Mouse (Mus musculus) forebrain, embryonic 16.5 days (tissue): Measurements from ENCODE around the gene Camk2g. TPM values are rescaled to one million over a fixed set of nuclear protein-coding genes. Genes with fewer than 3 reads are reported as not detected.

ENCODE experiments used
- ATAC-seq: fragments of 200-750 bp; cut with Nextera tagmentation; 2 replicates; pipeline ENCODE4 v1.8.0; 2017; ENCODE audit warnings: mild to moderate bottlenecking, moderate library complexity
- H3K27ac ChIP-seq: fragments of 300-500 bp; sonication (generic); 2 replicates; pipeline ENCODE4 v1.5.1; 2014; ENCODE audit warnings: low read length, control low read depth
- H3K27me3 ChIP-seq: fragments of 300-500 bp; sonication (generic); replicated peaks from 2 replicates; pipeline ENCODE4 v1.6.1; 2014; ENCODE audit warnings: low read length; ENCODE audit not compliant: control insufficient read depth, insufficient read depth
- H3K36me3 ChIP-seq: fragments of 300-500 bp; sonication (generic); 2 replicates; pipeline ENCODE4 v1.6.1; 2014; ENCODE audit not compliant: control insufficient read depth, insufficient read depth
- H3K4me1 ChIP-seq: fragments of 300-500 bp; sonication (generic); replicated peaks from 2 replicates; pipeline ENCODE4 v1.6.1; 2014; ENCODE audit warnings: low read length; ENCODE audit not compliant: control insufficient read depth, insufficient read depth
- H3K4me2 ChIP-seq: fragments of 300-500 bp; sonication (generic); 2 replicates; pipeline ENCODE4 v1.6.1; 2014; ENCODE audit warnings: mild to moderate bottlenecking, low read length, control low read depth
- H3K4me3 ChIP-seq: fragments of 300-500 bp; sonication (generic); replicated peaks from 2 replicates; pipeline ENCODE4 v1.5.1; 2014; ENCODE audit warnings: mild to moderate bottlenecking, low read length, control low read depth
- H3K9ac ChIP-seq: fragments of 300-500 bp; sonication (generic); replicated peaks from 2 replicates; pipeline ENCODE4 v1.6.1; 2014; ENCODE audit warnings: low read depth, low read length, control low read depth
- H3K9me3 ChIP-seq: fragments of 300-500 bp; sonication (generic); 2 replicates; pipeline ENCODE4 v1.6.1; 2016; ENCODE audit warnings: low read length; ENCODE audit not compliant: control insufficient read depth
- WGBS: fragments of 180-500 bp; shearing (Covaris S2); extraction: QIAGEN DNeasy Blood & Tissue Kit; methylation state at CpG from one replicate; pipeline ENCODE4 v1.1.7; 2014; 5-methylcytosine and 5-hydroxymethylcytosine counted together
- polyA plus RNA-seq: library from polyadenylated mRNA; unstranded; fragments of >200 nt; fragmentation: Nextera tagmentation; extraction: Ambion mirVana; gene quantifications from 2 replicates; pipeline ENCODE4 v1.2.1, GENCODE M21; 2015

Camk2g gene
- polyA plus RNA-seq, 1 experiment from 2014 or later = 123 TPM

DNA sequence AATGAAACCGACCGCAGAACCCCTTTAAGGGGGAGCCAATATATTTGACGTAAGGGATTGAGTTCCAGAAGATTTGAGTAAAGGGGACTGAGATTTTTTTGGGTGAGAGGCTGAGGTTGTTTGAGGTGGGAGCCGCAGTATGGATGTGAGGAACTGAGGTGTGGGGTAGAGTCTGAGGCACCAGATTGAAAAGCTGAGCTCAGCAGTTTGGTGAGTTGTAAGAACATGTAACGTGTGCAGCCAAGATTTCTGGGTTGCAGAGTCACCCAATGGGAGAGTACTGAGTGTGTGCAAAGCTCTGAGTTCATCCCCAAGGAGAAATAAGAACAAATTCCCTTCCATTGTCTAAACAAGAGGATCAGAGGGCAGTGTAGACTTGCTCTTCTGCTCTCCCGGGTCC lies 4.4 kb upstream of the Camk2g start:
- Histone ChIP-seq H3K27ac (no peak overlapping the region), H3K9ac (no peak overlapping the region), H3K36me3 (no peaks in the 10 kb centered on the region), H3K4me3 (no peak overlapping the region), H3K27me3 (no peaks in the 10 kb centered on the region), H3K4me1 (peaks cover 7% of the 10 kb centered on the region), H3K9me3 (no peaks in the 10 kb centered on the region), H3K4me2 (no peak overlapping the region)
- WGBS = 82% methylated on average over 6 of the region's 6 CpGs
- ATAC-seq = no peak

GRCm38 (mm10) chr14:20796643-20797042 lies 2.8 kb upstream of the Camk2g start:
- Histone ChIP-seq H3K4me3 (no peak overlapping the region), H3K4me2 (no peak overlapping the region), H3K9ac (no peak overlapping the region), H3K27me3 (no peaks in the 10 kb centered on the region), H3K36me3 (no peaks in the 10 kb centered on the region), H3K4me1 (peaks cover 17% of the 10 kb centered on the region), H3K9me3 (no peaks in the 10 kb centered on the region), H3K27ac (no peak overlapping the region)
- WGBS = 21% methylated on average over 8 of the region's 8 CpGs
- no peak; the same call in 1 of the 2 replicates for ATAC-seq

DNA sequence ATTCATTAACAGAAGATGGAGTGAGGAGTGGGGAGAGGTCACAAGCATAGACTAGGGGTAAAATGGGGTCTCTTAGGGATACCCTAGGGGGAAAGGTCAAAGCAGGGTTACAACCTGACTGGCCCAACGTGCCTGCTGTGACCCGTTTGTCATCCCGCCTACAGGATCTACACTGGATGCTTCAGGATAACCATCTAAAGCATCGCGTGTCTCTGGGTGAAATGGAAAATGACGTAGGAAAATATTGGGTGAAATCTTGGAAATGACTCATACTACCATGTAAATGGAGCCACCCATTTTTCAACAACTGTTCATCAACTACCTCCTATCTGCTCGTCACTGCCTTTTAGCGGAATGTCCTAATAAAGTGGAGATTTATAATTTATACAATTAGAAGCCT lies 2.3 kb upstream of the Camk2g start:
- H3K9ac ChIP-seq = no peak overlapping the region
- WGBS = 76% methylated on average over 8 of the region's 8 CpGs
- no peak overlapping the region for H3K4me2 ChIP-seq
- peaks cover 17% of the 10 kb centered on the region for H3K4me1 ChIP-seq
- H3K4me3 ChIP-seq = no peak overlapping the region
- no peaks in the 10 kb centered on the region for H3K27me3 ChIP-seq
- no peaks in the 10 kb centered on the region for H3K9me3 ChIP-seq
- no peak overlapping the region for H3K27ac ChIP-seq
- no peak for ATAC-seq
- H3K36me3 ChIP-seq = no peaks in the 10 kb centered on the region

- Histone ChIP-seq H3K27ac (no peak overlapping the region), H3K9me3 (no peaks in the 10 kb centered on the region), H3K9ac (no peak overlapping the region), H3K4me3 (no peak overlapping the region), H3K27me3 (no peaks in the 10 kb centered on the region), H3K4me1 (peaks cover 17% of the 10 kb centered on the region), H3K36me3 (no peaks in the 10 kb centered on the region), H3K4me2 (no peak overlapping the region)
- 48% methylated on average over 7 of the region's 9 CpGs for whole genome bisulfite sequencing
- ATAC-seq = no peak
These were observed 1.7 kb upstream of the Camk2g start for GRCm38 (mm10) chr14:20795423-20796152.

- Histone ChIP-seq H3K9me3 (no peaks in the 10 kb centered on the region), H3K4me1 (peaks cover 17% of the 10 kb centered on the region), H3K4me2 (peak overlapping the region; percentile 83), H3K27ac (no peak overlapping the region), H3K36me3 (no peaks in the 10 kb centered on the region), H3K9ac (peak overlapping the region; percentile 79), H3K4me3 (peak overlapping the region; percentile 82), H3K27me3 (no peaks in the 10 kb centered on the region)
- no peak for ATAC-seq
- 10% methylated on average over 9 of the region's 9 CpGs for WGBS
These were observed 701 bp upstream of the Camk2g start for GRCm38 (mm10) chr14:20794589-20794988.

GRCm38 (mm10) chr14:20792922-20793757 lies 748 bp downstream of the Camk2g start:
- H3K4me3 ChIP-seq = peak overlapping the region; percentile 82
- ATAC-seq = peak; percentile 57
- H3K27ac ChIP-seq = peak overlapping the region; percentile 63
- peak overlapping the region; percentile 79 for H3K9ac ChIP-seq
- H3K4me2 ChIP-seq = peak overlapping the region; percentile 83
- H3K9me3 ChIP-seq = no peaks in the 10 kb centered on the region
- H3K36me3 ChIP-seq = peaks cover 2% of the 10 kb centered on the region; the same call in 1 of the 2 replicates
- H3K27me3 ChIP-seq = no peaks in the 10 kb centered on the region
- 1% methylated on average over 46 of the region's 57 CpGs for WGBS
- H3K4me1 ChIP-seq = peaks cover 17% of the 10 kb centered on the region

GRCm38 (mm10) chr14:20792243-20792921 lies 1.5 kb downstream of the Camk2g start:
- Histone ChIP-seq H3K27me3 (no peaks in the 10 kb centered on the region), H3K36me3 (peaks cover 2% of the 10 kb centered on the region; the same call in 1 of the 2 replicates), H3K27ac (no peak overlapping the region), H3K9me3 (no peaks in the 10 kb centered on the region), H3K4me1 (peaks cover 18% of the 10 kb centered on the region), H3K4me3 (peak overlapping the region; percentile 82), H3K4me2 (peak overlapping the region; percentile 83), H3K9ac (peak overlapping the region; percentile 79)
- WGBS = 68% methylated on average over 8 of the region's 8 CpGs
- no peak for ATAC-seq

DNA sequence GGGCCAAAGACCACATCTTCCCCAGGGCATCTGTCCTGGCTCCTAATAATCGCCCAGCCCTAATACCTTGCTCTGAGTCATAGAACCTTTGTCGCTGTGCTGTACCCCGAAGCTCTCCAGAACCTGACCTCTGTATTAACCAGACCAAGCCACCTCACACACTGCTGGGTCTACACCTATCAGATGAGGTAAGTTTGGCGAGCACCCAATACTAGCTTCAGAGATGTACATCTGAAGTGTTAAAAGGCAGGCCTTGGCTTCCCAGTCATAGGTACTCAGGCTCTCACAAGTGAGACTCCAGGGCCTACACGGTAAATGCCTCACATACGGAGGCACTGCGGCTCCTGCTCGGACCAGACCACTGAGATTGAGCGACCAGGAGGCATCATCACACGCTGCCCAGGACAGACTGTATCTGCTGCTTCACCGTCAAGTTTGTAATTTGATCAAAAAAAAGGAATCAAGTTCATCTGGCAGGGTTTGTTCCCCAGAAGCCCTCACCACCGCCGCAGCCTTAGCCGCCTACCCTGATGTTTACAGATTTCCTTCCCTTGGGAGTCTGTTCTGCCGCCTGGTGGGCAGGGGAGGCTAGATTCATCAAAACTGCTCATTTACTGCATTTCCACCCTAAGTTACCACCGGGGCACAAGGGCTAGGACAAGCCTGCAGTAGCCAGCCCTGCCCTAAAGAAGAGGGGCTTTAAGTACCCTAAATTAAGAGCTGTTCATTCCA lies 2.2 kb downstream of the Camk2g start:
- Histone ChIP-seq H3K9ac (no peak overlapping the region), H3K4me1 (peaks cover 25% of the 10 kb centered on the region), H3K27me3 (no peaks in the 10 kb centered on the region), H3K36me3 (peaks cover 2% of the 10 kb centered on the region; the same call in 1 of the 2 replicates), H3K27ac (no peak overlapping the region), H3K4me3 (no peak overlapping the region), H3K9me3 (no peaks in the 10 kb centered on the region), H3K4me2 (no peak overlapping the region)
- 84% methylated on average over 16 of the region's 16 CpGs for WGBS
- no peak for ATAC-seq
